Comparison of ENCODE assay signal across 8 mouse cellular contexts in genomic region chr7:44304775-44305641, GRCm38 (mm10). TPM values are rescaled to one million over a fixed set of nuclear protein-coding genes. Genes with fewer than 3 reads are reported as not detected.
DNase-seq lines count a peak whose midpoint lies in the region; ATAC-seq lines count a peak whose summit lies in the region.

No protein-coding gene starts in this region.

- peak overlapping the region; percentile 93 for H3K9ac ChIP-seq in hindbrain, embryonic 14.5 days

- no peaks in the 10 kb centered on the region for H3K36me3 ChIP-seq in hindbrain, embryonic 14.5 days (replicated peaks; ENCODE audit: control insufficient read depth, insufficient read depth)

- peak overlapping the region; percentile 95 for H3K27ac ChIP-seq in hindbrain, embryonic 14.5 days

- H3K27me3 ChIP-seq in hindbrain, embryonic 14.5 days (ENCODE audit: control insufficient read depth, insufficient read depth, low read length) = no peaks in the 10 kb centered on the region

- ATAC-seq in hindbrain, embryonic 14.5 days (ENCODE audit: low FRiP score) = peak; percentile 94

- H3K9me3 ChIP-seq in hindbrain, embryonic 14.5 days (ENCODE audit: control insufficient read depth, low read length) = no peaks in the 10 kb centered on the region

- peak; percentile 100 for DNase-seq in R1 (ENCODE audit: low read depth, low spot score)
- peak; percentile 98 for DNase-seq in cerebellum, postnatal 25 days
- peak; percentile 88 to 95 for DNase-seq in frontal cortex, postnatal 25 days (ENCODE audit: low spot score in 2 of 2)
- DNase-seq in hindbrain, embryonic 14.5 days (ENCODE audit: low spot score) = peak; percentile 94
- DNase-seq in layer of hippocampus, postnatal 36 days = peak; percentile 97
- peak; percentile 98 for DNase-seq in lung, postnatal 36 days
- DNase-seq in retina, postnatal 1 day = peak; percentile 100
- DNase-seq in urinary bladder, adult 18-20 months (ENCODE audit: low spot score in 2 of 2) = peak; percentile 91 to 98

- H3K4me3 ChIP-seq in hindbrain, embryonic 14.5 days (replicated peaks; ENCODE audit: low read length) = peak overlapping the region; percentile 66

- WGBS in hindbrain, embryonic 14.5 days = under 1% methylated on average over 49 of the region's 49 CpGs

- peaks cover 10% of the 10 kb centered on the region for H3K4me1 ChIP-seq in hindbrain, embryonic 14.5 days (replicated peaks; ENCODE audit: control insufficient read depth, insufficient read depth, low read length)

- H3K4me2 ChIP-seq in hindbrain, embryonic 14.5 days (replicated peaks) = peak overlapping the region; percentile 74

RNA-seq across cellular contexts. Expression of gene Clec11a, which starts 1.7 kb away (rescaled TPM):
- polyA plus RNA-seq in hindbrain, embryonic 14.5 days (2014; fragmentation: Nextera tagmentation; extraction: Ambion mirVana) = 3.6 and 3.7 TPM in 2 replicates
- 1 to 10 TPM; 2.9 to 3.8 TPM for total RNA-seq in layer of hippocampus, postnatal 36 days (2021)

RNA-seq across cellular contexts. Expression of gene Shank1, which starts 5.0 kb away (rescaled TPM):
- polyA plus RNA-seq in hindbrain, embryonic 14.5 days (2014; fragmentation: Nextera tagmentation; extraction: Ambion mirVana) = 40.3 and 46.8 TPM in 2 replicates
- total RNA-seq in layer of hippocampus, postnatal 36 days (2021) = 100 to 1,000 TPM; 588 to 654 TPM

RNA-seq across cellular contexts. Expression of gene Gm15517, which starts 43.8 kb away (rescaled TPM):
- not detected in 2 replicates for polyA plus RNA-seq in hindbrain, embryonic 14.5 days (2014; fragmentation: Nextera tagmentation; extraction: Ambion mirVana)
- total RNA-seq in layer of hippocampus, postnatal 36 days (2021) = not detected

RNA-seq across cellular contexts. Expression of gene Acp4, which starts 47.8 kb away (rescaled TPM):
- not detected in 2 replicates for polyA plus RNA-seq in hindbrain, embryonic 14.5 days (2014; fragmentation: Nextera tagmentation; extraction: Ambion mirVana)
- total RNA-seq in layer of hippocampus, postnatal 36 days (2021) = not detected

RNA-seq across cellular contexts. Expression of gene 2410002F23Rik, which starts 58.5 kb away (rescaled TPM):
- 180 and 185 TPM in 2 replicates for polyA plus RNA-seq in hindbrain, embryonic 14.5 days (2014; fragmentation: Nextera tagmentation; extraction: Ambion mirVana)
- 10 to 100 TPM; 82.0 to 92.1 TPM for total RNA-seq in layer of hippocampus, postnatal 36 days (2021)

Comparison
In these comparisons a context has a peak if more than half of its experiments do, and no peak if none do; other contexts are left out.
1. Peak in every context shown above with its lines: DNase-seq, ATAC-seq, H3K4me3 ChIP-seq and H3K27ac ChIP-seq.